ENCODE assay signal across 8 mouse cellular contexts in the genomic region with DNA sequence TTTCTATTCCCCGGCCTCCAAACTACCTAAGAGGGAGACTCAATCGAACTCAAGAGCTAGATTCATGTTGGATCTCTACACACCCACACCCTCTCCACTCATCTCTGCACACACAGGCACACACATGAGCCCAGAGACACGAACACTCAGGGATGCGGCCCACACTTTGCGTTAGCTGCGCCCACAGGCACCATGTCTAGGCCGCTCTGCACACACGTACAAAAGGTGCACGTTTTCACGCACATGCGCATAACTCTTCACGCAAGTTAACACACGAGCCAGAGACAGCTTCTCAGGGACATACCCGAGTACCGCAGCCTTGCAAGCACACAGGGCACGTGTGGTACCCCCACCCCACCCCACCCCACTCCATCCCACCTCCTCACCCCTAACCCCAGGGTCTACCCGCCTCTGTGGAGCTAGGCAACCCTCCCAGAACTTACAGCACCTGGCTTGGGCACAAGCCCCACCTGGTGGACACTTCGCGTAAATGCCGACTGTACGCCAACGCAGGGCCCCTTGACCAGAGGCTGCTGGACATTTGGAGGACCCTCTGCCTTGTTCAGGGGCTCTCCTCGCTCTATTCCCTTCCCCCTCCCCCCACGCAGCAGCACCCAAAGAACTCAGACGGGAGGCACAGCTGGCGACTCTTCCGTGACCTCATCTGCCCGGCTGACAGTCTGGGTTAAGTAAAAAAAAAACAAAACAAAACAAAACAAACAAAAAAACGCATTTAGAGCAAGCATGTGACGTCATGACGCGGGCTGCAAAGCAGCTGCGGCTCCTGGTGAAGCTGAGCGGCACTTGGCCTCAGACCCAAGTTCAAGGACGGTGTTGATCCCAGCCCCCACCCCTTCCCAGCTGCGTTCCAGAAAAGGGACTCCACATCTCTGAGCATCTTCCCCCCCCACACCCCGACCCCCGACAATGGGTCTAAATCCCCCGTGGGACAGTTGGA. TPM values are rescaled to one million over a fixed set of nuclear protein-coding genes. Genes with fewer than 3 reads are reported as not detected.
DNase-seq lines count a peak whose midpoint lies in the region; ATAC-seq and TF ChIP-seq lines count a peak whose summit lies in the region.

No protein-coding gene starts in this region.

- H3K9ac ChIP-seq in forebrain, embryonic 14.5 days (ENCODE audit: low read length): peak overlapping the region; percentile 13; the same call in 1 of the 2 replicates
- no peak overlapping the region for H3K9ac ChIP-seq in hindbrain, embryonic 11.5 days (ENCODE audit: low read depth, low read length)
- no peak overlapping the region for H3K9ac ChIP-seq in midbrain, embryonic 16.5 days (ENCODE audit: low read depth, low read length)

- H3K4me2 ChIP-seq in forebrain, embryonic 14.5 days (ENCODE audit: low read length): peak overlapping the region; percentile 40
- H3K4me2 ChIP-seq in hindbrain, embryonic 11.5 days (replicated peaks; ENCODE audit: low read depth, low read length): peak overlapping the region; percentile 33
- H3K4me2 ChIP-seq in midbrain, embryonic 16.5 days (ENCODE audit: low read length): peak overlapping the region; percentile 47

- whole genome bisulfite sequencing in forebrain, embryonic 14.5 days: 25% methylated on average over 39 of the region's 39 CpGs
- WGBS in hindbrain, embryonic 11.5 days: 28% methylated on average over 38 of the region's 39 CpGs
- WGBS in midbrain, embryonic 16.5 days: 26% methylated on average over 39 of the region's 39 CpGs

- TF ChIP-seq CTCF in left cerebral cortex, adult 2 months (IDR thresholded peaks at IDR 0.05): peak; percentile 69

- peak; percentile 49 to 50 for DNase-seq in left cerebral cortex, adult 2 months (ENCODE audit: extremely low spot score in 1 of 2, low spot score in 2 of 2)
- no peak for DNase-seq in left cerebral cortex, adult 11 months (ENCODE audit: low spot score)
- peak; percentile 48 for DNase-seq in cerebellum, adult 11 months
- DNase-seq in forebrain, embryonic 14.5 days (ENCODE audit: low spot score): peak; percentile 73
- DNase-seq in hindbrain, embryonic 11.5 days (ENCODE audit: low spot score): peak; percentile 85
- peak; percentile 53 for DNase-seq in liver
- peak; percentile 43 for DNase-seq in thymus, postnatal 14 days

- no peaks in the 10 kb centered on the region for H3K36me3 ChIP-seq in forebrain, embryonic 14.5 days (ENCODE audit: control insufficient read depth, insufficient read depth, low read length)
- H3K36me3 ChIP-seq in hindbrain, embryonic 11.5 days (ENCODE audit: control insufficient read depth, insufficient read depth, low read length): no peaks in the 10 kb centered on the region
- no peaks in the 10 kb centered on the region for H3K36me3 ChIP-seq in midbrain, embryonic 16.5 days (ENCODE audit: control insufficient read depth, insufficient read depth, low read length)

- peaks cover 7% of the 10 kb centered on the region for H3K4me1 ChIP-seq in forebrain, embryonic 14.5 days (ENCODE audit: control insufficient read depth, insufficient read depth, low read length)
- 0 out of 2 replicates have a peak, but pooled peaks cover 2% of the 10 kb centered on the region for H3K4me1 ChIP-seq in hindbrain, embryonic 11.5 days (replicated peaks; ENCODE audit: control insufficient read depth, insufficient read depth, low read length)
- H3K4me1 ChIP-seq in midbrain, embryonic 16.5 days (ENCODE audit: control insufficient read depth, insufficient read depth, low read length): peaks cover 11% of the 10 kb centered on the region

- H3K4me3 ChIP-seq in left cerebral cortex, adult 2 months: 0 out of 2 replicates have a peak overlapping the region, but pooled peaks have one; percentile 16
- H3K4me3 ChIP-seq in forebrain, embryonic 14.5 days (ENCODE audit: low read depth, low read length): no peak overlapping the region
- H3K4me3 ChIP-seq in hindbrain, embryonic 11.5 days (ENCODE audit: low read depth, low read length): no peak overlapping the region
- H3K4me3 ChIP-seq in midbrain, embryonic 16.5 days (ENCODE audit: low read depth, low read length): peak overlapping the region; percentile 13; the same call in 1 of the 2 replicates

- ATAC-seq in forebrain, embryonic 14.5 days: peak; percentile 18; the same call in 1 of the 2 replicates
- peak; percentile 49; the same call in 1 of the 2 replicates for ATAC-seq in hindbrain, embryonic 11.5 days (ENCODE audit: low FRiP score)
- peak; percentile 54 for ATAC-seq in midbrain, embryonic 16.5 days

- H3K9me3 ChIP-seq in forebrain, embryonic 14.5 days (replicated peaks; ENCODE audit: control insufficient read depth, low read length): 0 out of 2 replicates have a peak, but pooled peaks cover 3% of the 10 kb centered on the region
- peaks cover 3% of the 10 kb centered on the region; the same call in 1 of the 2 replicates for H3K9me3 ChIP-seq in hindbrain, embryonic 11.5 days (ENCODE audit: control insufficient read depth, low read length)
- no peaks in the 10 kb centered on the region for H3K9me3 ChIP-seq in midbrain, embryonic 16.5 days (replicated peaks; ENCODE audit: control insufficient read depth, low read length, poor library complexity, severe bottlenecking)

- H3K27me3 ChIP-seq in forebrain, embryonic 14.5 days (replicated peaks; ENCODE audit: control insufficient read depth, insufficient read depth, low read length): no peaks in the 10 kb centered on the region
- H3K27me3 ChIP-seq in hindbrain, embryonic 11.5 days (ENCODE audit: control insufficient read depth, insufficient read depth, low read length): no peaks in the 10 kb centered on the region
- H3K27me3 ChIP-seq in midbrain, embryonic 16.5 days (ENCODE audit: control insufficient read depth, insufficient read depth, low read depth, low read length): no peaks in the 10 kb centered on the region; the same call in 1 of the 2 replicates

- no peak overlapping the region for H3K27ac ChIP-seq in left cerebral cortex, adult 2 months
- no peak overlapping the region for H3K27ac ChIP-seq in forebrain, embryonic 14.5 days (ENCODE audit: low read depth, low read length)
- no peak overlapping the region for H3K27ac ChIP-seq in hindbrain, embryonic 11.5 days (ENCODE audit: low read depth, low read length)
- no peak overlapping the region for H3K27ac ChIP-seq in midbrain, embryonic 16.5 days (ENCODE audit: low read length)

- intact Hi-C loops in left cerebral cortex, adult 2 months (cut with DNase I): loop anchor here (2.0 kb wide), 1 partner anchor 187 kb away; no protein-coding TSS in a partner anchor

RNA-seq across cellular contexts. Expression of a gene that starts 9.4 kb away (rescaled TPM):
- total RNA-seq in left cerebral cortex, adult 2 months (2021): 100 to 1,000 TPM; 194 to 215 TPM
- polyA plus RNA-seq in forebrain, embryonic 14.5 days (2014; fragmentation: Nextera tagmentation; extraction: Ambion mirVana): 16.7 and 30.0 TPM in 2 replicates
- polyA plus RNA-seq in hindbrain, embryonic 11.5 days (2014; fragmentation: Nextera tagmentation; extraction: Ambion mirVana): 13.7 and 17.4 TPM in 2 replicates
- polyA plus RNA-seq in midbrain, embryonic 16.5 days (2015; fragmentation: Nextera tagmentation; extraction: Ambion mirVana): 20.1 and 20.2 TPM in 2 replicates

RNA-seq across cellular contexts. Expression of a gene that starts 41.4 kb away (rescaled TPM):
- 1 to 10 TPM in 1 of 2 experiments, under 1 TPM in 1; 0.86 to 1.4 TPM for total RNA-seq in left cerebral cortex, adult 2 months (2021)
- polyA plus RNA-seq in forebrain, embryonic 14.5 days (2014; fragmentation: Nextera tagmentation; extraction: Ambion mirVana): 1.0 and 1.1 TPM in 2 replicates
- 0.77 and 1.2 TPM in 2 replicates for polyA plus RNA-seq in hindbrain, embryonic 11.5 days (2014; fragmentation: Nextera tagmentation; extraction: Ambion mirVana)
- 1.6 and 2.4 TPM in 2 replicates for polyA plus RNA-seq in midbrain, embryonic 16.5 days (2015; fragmentation: Nextera tagmentation; extraction: Ambion mirVana)

Comparison
In these comparisons a context has a peak if more than half of its experiments do, and no peak if none do; other contexts are left out.
1. H3K4me3 ChIP-seq: peak in left cerebral cortex, adult 2 months (single experiment) and midbrain, embryonic 16.5 days (single experiment); none in forebrain, embryonic 14.5 days (single experiment) and hindbrain, embryonic 11.5 days (single experiment).
2. Peak in every context shown above with its lines, with median percentiles within 50 percentile points of each other: ATAC-seq and H3K4me2 ChIP-seq.